ENCODE assay signal across 10 mouse cellular contexts in the genomic region with DNA sequence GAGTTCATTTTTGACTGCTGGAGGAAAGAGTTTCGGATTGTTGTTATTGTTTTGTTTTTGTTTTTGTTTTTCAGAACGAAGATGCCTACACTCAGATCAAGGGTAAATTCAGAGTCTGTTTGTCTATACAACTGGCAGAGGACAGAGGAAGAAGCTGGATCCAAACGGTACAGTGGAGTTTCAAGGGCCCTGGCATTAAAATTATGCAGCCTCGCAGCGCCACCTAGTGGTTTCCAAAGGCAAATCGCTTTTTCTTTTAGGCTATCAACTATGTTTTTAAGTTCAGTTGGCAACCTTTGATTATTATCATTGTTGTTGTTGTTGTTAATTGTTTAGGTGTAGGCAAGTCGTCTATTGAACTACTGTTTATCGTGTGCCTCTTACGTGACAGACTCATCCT. TPM values are rescaled to one million over a fixed set of nuclear protein-coding genes. Genes with fewer than 3 reads are reported as not detected.
DNase-seq lines count a peak whose midpoint lies in the region; ATAC-seq and TF ChIP-seq lines count a peak whose summit lies in the region.
"Had no signal": no experiment of that assay in that cellular context is flagged by ENCODE, and none has a peak within 500 bp of the region (broad histone marks: within the 10 kb centered on the region; RNA-seq: fewer than 3 reads in every experiment).

No protein-coding gene starts in this region.

- no peaks in the 10 kb centered on the region for H3K36me3 ChIP-seq in embryonic facial prominence, embryonic 11.5 days (replicated peaks; ENCODE audit: control insufficient read depth, insufficient read depth, low read depth, low read length)
- no peaks in the 10 kb centered on the region for H3K36me3 ChIP-seq in neural tube, embryonic 11.5 days (ENCODE audit: control insufficient read depth, insufficient read depth, low read length)
- H3K36me3 ChIP-seq: embryonic facial prominence, embryonic 13.5 days had no signal

- TF ChIP-seq CTCF in left cerebral cortex, adult 2 months (IDR thresholded peaks at IDR 0.05), result peak; percentile 92

- no peaks in the 10 kb centered on the region for H3K27me3 ChIP-seq in embryonic facial prominence, embryonic 11.5 days (ENCODE audit: control insufficient read depth, insufficient read depth, low read length)
- no peaks in the 10 kb centered on the region for H3K27me3 ChIP-seq in neural tube, embryonic 11.5 days (ENCODE audit: control insufficient read depth, insufficient read depth, low read length)
- H3K27me3 ChIP-seq: embryonic facial prominence, embryonic 13.5 days had no signal

- H3K4me3 ChIP-seq in left cerebral cortex, adult 2 months, result no peak overlapping the region
- no peak overlapping the region for H3K4me3 ChIP-seq in embryonic facial prominence, embryonic 11.5 days (ENCODE audit: low read depth, low read length)
- H3K4me3 ChIP-seq in neural tube, embryonic 11.5 days (ENCODE audit: low read depth, low read length), result no peak overlapping the region
- H3K4me3 ChIP-seq: embryonic facial prominence, embryonic 13.5 days; myocyte had no signal

- H3K9me3 ChIP-seq in embryonic facial prominence, embryonic 11.5 days (replicated peaks; ENCODE audit: control insufficient read depth, low read length), result no peaks in the 10 kb centered on the region
- H3K9me3 ChIP-seq in neural tube, embryonic 11.5 days (ENCODE audit: control insufficient read depth, low read length), result no peaks in the 10 kb centered on the region
- H3K9me3 ChIP-seq: embryonic facial prominence, embryonic 13.5 days had no signal

- intact Hi-C loops in left cerebral cortex, adult 2 months (cut with DNase I), result loop anchor here (5.0 kb wide), 1 partner anchor 176 kb away; a partner anchor contains a TSS
- intact Hi-C loops in left cerebral cortex, postnatal 4 days (cut with DNase I), result no loop called here

- no peak overlapping the region for H3K27ac ChIP-seq in left cerebral cortex, adult 2 months
- H3K27ac ChIP-seq in embryonic facial prominence, embryonic 11.5 days (replicated peaks; ENCODE audit: low read depth, low read length), result no peak overlapping the region
- no peak overlapping the region for H3K27ac ChIP-seq in neural tube, embryonic 11.5 days (ENCODE audit: low read depth, low read length)
- H3K27ac ChIP-seq: embryonic facial prominence, embryonic 13.5 days had no signal

- no peak overlapping the region for H3K4me2 ChIP-seq in embryonic facial prominence, embryonic 11.5 days (ENCODE audit: low read depth, low read length)
- H3K4me2 ChIP-seq in neural tube, embryonic 11.5 days (ENCODE audit: low read depth), result no peak overlapping the region
- H3K4me2 ChIP-seq: embryonic facial prominence, embryonic 13.5 days had no signal

- no peak for ATAC-seq in embryonic facial prominence, embryonic 11.5 days (replicated peaks; ENCODE audit: insufficient number of reproducible peaks, low FRiP score, low TSS enrichment, low read depth)
- ATAC-seq in neural tube, embryonic 11.5 days (ENCODE audit: insufficient read depth, low FRiP score, low TSS enrichment), result no peak

- WGBS in embryonic facial prominence, embryonic 11.5 days, result 6% methylated on average over 9 of the region's 9 CpGs
- WGBS in neural tube, embryonic 11.5 days, result 8% methylated on average over 9 of the region's 9 CpGs

- DNase-seq in left cerebral cortex, adult 2 months (ENCODE audit: extremely low spot score in 1 of 2, low spot score in 2 of 2), result peak; percentile 64 to 67
- no peak for DNase-seq in left cerebral cortex, adult 11 months (ENCODE audit: low spot score)
- peak; percentile 88 for DNase-seq in adrenal gland, postnatal 14 days
- peak; percentile 84 for DNase-seq in embryonic facial prominence, embryonic 11.5 days (ENCODE audit: low spot score)
- peak; percentile 87 for DNase-seq in heart, postnatal 4 days
- DNase-seq in left cerebral cortex, postnatal 4 days, result peak; percentile 80
- DNase-seq in neural tube, embryonic 11.5 days (ENCODE audit: low spot score), result peak; percentile 74
- DNase-seq in thymus, postnatal 10 days (ENCODE audit: low spot score in 2 of 2), result peak; percentile 57 to 86

- no peak overlapping the region for H3K9ac ChIP-seq in embryonic facial prominence, embryonic 11.5 days (replicated peaks; ENCODE audit: low read length)
- H3K9ac ChIP-seq in neural tube, embryonic 11.5 days (ENCODE audit: low read length), result no peak overlapping the region
- H3K9ac ChIP-seq: embryonic facial prominence, embryonic 13.5 days had no signal

- H3K4me1 ChIP-seq in embryonic facial prominence, embryonic 11.5 days (ENCODE audit: control insufficient read depth, insufficient read depth, low read length), result no peaks in the 10 kb centered on the region
- no peaks in the 10 kb centered on the region for H3K4me1 ChIP-seq in neural tube, embryonic 11.5 days (ENCODE audit: control insufficient read depth, insufficient read depth, low read length)
- H3K4me1 ChIP-seq: embryonic facial prominence, embryonic 13.5 days had no signal

RNA-seq across cellular contexts. Expression of a gene that starts 16.6 kb away (rescaled TPM):
- total RNA-seq in left cerebral cortex, adult 2 months (2021), result 100 to 1,000 TPM; 141 to 157 TPM
- 250 and 265 TPM in 2 replicates for total RNA-seq in adrenal gland, postnatal 14 days (2021)
- polyA plus RNA-seq in embryonic facial prominence, embryonic 11.5 days (2014; fragmentation: Nextera tagmentation; extraction: Ambion mirVana), result 115 and 122 TPM in 2 replicates
- 100 to 1,000 TPM; 322 to 324 TPM for total RNA-seq in heart, postnatal 4 days (2021)
- 100 to 1,000 TPM; 177 to 192 TPM for total RNA-seq in left cerebral cortex, postnatal 4 days (2021)
- 89.4 and 91.9 TPM in 2 replicates for polyA plus RNA-seq in neural tube, embryonic 11.5 days (2014; fragmentation: Nextera tagmentation; extraction: Ambion mirVana)

RNA-seq across cellular contexts. Expression of a gene that starts 22.4 kb away (rescaled TPM):
- 1 to 10 TPM; 6.9 to 9.9 TPM for total RNA-seq in left cerebral cortex, adult 2 months (2021)
- total RNA-seq in adrenal gland, postnatal 14 days (2021), result 27.2 and 39.2 TPM in 2 replicates
- 10.2 and 11.3 TPM in 2 replicates for polyA plus RNA-seq in embryonic facial prominence, embryonic 11.5 days (2014; fragmentation: Nextera tagmentation; extraction: Ambion mirVana)
- 10 to 100 TPM; 52.4 to 58.7 TPM for total RNA-seq in heart, postnatal 4 days (2021)
- 10 to 100 TPM; 18.8 to 24.3 TPM for total RNA-seq in left cerebral cortex, postnatal 4 days (2021)
- polyA plus RNA-seq in neural tube, embryonic 11.5 days (2014; fragmentation: Nextera tagmentation; extraction: Ambion mirVana), result 8.1 and 10.4 TPM in 2 replicates

RNA-seq across cellular contexts. Expression of a gene that starts 23.0 kb away (rescaled TPM):
- total RNA-seq in left cerebral cortex, adult 2 months (2021), result 1 to 10 TPM; 5.4 to 7.9 TPM
- 22.3 and 25.1 TPM in 2 replicates for total RNA-seq in adrenal gland, postnatal 14 days (2021)
- 2.1 and 3.1 TPM in 2 replicates for polyA plus RNA-seq in embryonic facial prominence, embryonic 11.5 days (2014; fragmentation: Nextera tagmentation; extraction: Ambion mirVana)
- 10 to 100 TPM; 38.8 to 42.2 TPM for total RNA-seq in heart, postnatal 4 days (2021)
- total RNA-seq in left cerebral cortex, postnatal 4 days (2021), result 10 to 100 TPM; 13.0 to 16.9 TPM
- 1.7 and 1.8 TPM in 2 replicates for polyA plus RNA-seq in neural tube, embryonic 11.5 days (2014; fragmentation: Nextera tagmentation; extraction: Ambion mirVana)

RNA-seq across cellular contexts. Expression of a gene that starts 23.8 kb away (rescaled TPM):
- 1 to 10 TPM; 3.8 to 9.0 TPM for total RNA-seq in left cerebral cortex, adult 2 months (2021)
- 12.6 and 14.1 TPM in 2 replicates for total RNA-seq in adrenal gland, postnatal 14 days (2021)
- 2.1 and 3.8 TPM in 2 replicates for polyA plus RNA-seq in embryonic facial prominence, embryonic 11.5 days (2014; fragmentation: Nextera tagmentation; extraction: Ambion mirVana)
- total RNA-seq in heart, postnatal 4 days (2021), result 10 to 100 TPM; 62.5 to 79.1 TPM
- 10 to 100 TPM; 18.6 to 25.5 TPM for total RNA-seq in left cerebral cortex, postnatal 4 days (2021)
- 0.90 and 4.0 TPM in 2 replicates for polyA plus RNA-seq in neural tube, embryonic 11.5 days (2014; fragmentation: Nextera tagmentation; extraction: Ambion mirVana)

RNA-seq across cellular contexts. Expression of a gene that starts 24.0 kb away (rescaled TPM):
- total RNA-seq in left cerebral cortex, adult 2 months (2021), result 10 to 100 TPM; 19.7 to 24.1 TPM
- total RNA-seq in adrenal gland, postnatal 14 days (2021), result 127 and 167 TPM in 2 replicates
- polyA plus RNA-seq in embryonic facial prominence, embryonic 11.5 days (2014; fragmentation: Nextera tagmentation; extraction: Ambion mirVana), result 4.1 and 4.9 TPM in 2 replicates
- total RNA-seq in heart, postnatal 4 days (2021), result 100 to 1,000 TPM; 278 to 296 TPM
- 100 to 1,000 TPM in 1 of 2 experiments, 10 to 100 TPM in 1; 87.5 to 105 TPM for total RNA-seq in left cerebral cortex, postnatal 4 days (2021)
- polyA plus RNA-seq in neural tube, embryonic 11.5 days (2014; fragmentation: Nextera tagmentation; extraction: Ambion mirVana), result 3.4 and 4.1 TPM in 2 replicates
